Mouse (Mus musculus) liver, embryonic 12.5 days (tissue): ENCODE data around the gene Fam3a. TPM values are rescaled to one million over a fixed set of nuclear protein-coding genes. Genes with fewer than 3 reads are reported as not detected.
A peak's percentile ranks its signal among the peaks of the same experiment; 100 is the strongest.
"Not testable (repeated sequence)": the region's sequence is repeated elsewhere in the genome, so short reads cannot be mapped to it uniquely, and the experiment has no call there.

Experiments
- ATAC-seq: fragments of 200-750 bp; cut with Nextera tagmentation; 2 replicates; pipeline ENCODE4 v1.8.0; 2017; ENCODE audit warnings: moderate number of reproducible peaks, mild to moderate bottlenecking, moderate library complexity
- H3K27ac ChIP-seq: fragments of 300-500 bp; sonication (generic); 2 replicates; pipeline ENCODE4 v1.5.1; 2016; ENCODE audit warnings: mild to moderate bottlenecking
- H3K27me3 ChIP-seq: fragments of 300-500 bp; sonication (generic); replicated peaks from 2 replicates; pipeline ENCODE4 v1.6.1; 2016; ENCODE audit warnings: mild to moderate bottlenecking, moderate library complexity
- H3K36me3 ChIP-seq: fragments of 300-500 bp; sonication (generic); 2 replicates; pipeline ENCODE4 v1.6.1; 2016; ENCODE audit warnings: mild to moderate bottlenecking, moderate library complexity
- H3K4me1 ChIP-seq: fragments of 300-500 bp; sonication (generic); 2 replicates; pipeline ENCODE4 v1.6.1; 2016
- H3K4me2 ChIP-seq: fragments of 300-500 bp; sonication (generic); 2 replicates; pipeline ENCODE4 v1.6.1; 2016; ENCODE audit warnings: mild to moderate bottlenecking, moderate library complexity
- H3K4me3 ChIP-seq: fragments of 300-500 bp; sonication (generic); 2 replicates; pipeline ENCODE4 v1.5.1; 2016; ENCODE audit warnings: mild to moderate bottlenecking, moderate library complexity
- H3K9ac ChIP-seq: fragments of 300-500 bp; sonication (generic); 2 replicates; pipeline ENCODE4 v1.6.1; 2016; ENCODE audit warnings: mild to moderate bottlenecking, moderate library complexity
- H3K9me3 ChIP-seq: fragments of 300-500 bp; sonication (generic); replicated peaks from 2 replicates; pipeline ENCODE4 v1.6.1; 2016; ENCODE audit warnings: mild to moderate bottlenecking, moderate library complexity
- WGBS: fragments of 180-500 bp; shearing (Covaris S2); methylation state at CpG from one replicate; pipeline ENCODE4 v1.1.7; 2016; ENCODE audit not compliant: insufficient replicate concordance; 5-methylcytosine and 5-hydroxymethylcytosine counted together
- polyA plus RNA-seq: library from polyadenylated mRNA; unstranded; fragments of >200 nt; fragmentation: Nextera tagmentation; extraction: Ambion mirVana; gene quantifications from 2 replicates; pipeline ENCODE4 v1.2.1, GENCODE M21; 2016

Fam3a gene
- polyA plus RNA-seq, 1 experiment from 2014 or later, result 12.4 TPM

DNA sequence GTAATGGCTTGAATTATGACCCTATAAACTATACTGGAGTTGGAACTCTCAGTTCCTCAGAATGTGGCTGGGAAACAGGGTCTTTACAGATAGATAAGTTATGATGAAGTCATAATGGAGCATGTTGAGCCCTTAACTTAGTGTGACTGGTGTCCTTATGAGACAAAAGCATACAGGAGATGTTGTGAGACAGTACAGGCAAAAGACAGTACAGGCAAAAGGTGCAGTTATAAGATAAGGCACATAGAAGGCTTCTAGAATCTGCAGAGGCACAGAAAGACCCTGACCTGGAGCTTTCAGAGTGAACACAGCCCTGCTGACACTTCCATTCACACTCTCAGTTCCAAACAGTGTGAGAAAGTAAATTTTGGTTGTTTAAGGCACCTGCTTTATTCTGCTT, 4.9 kb downstream of the Fam3a start:
- H3K9ac ChIP-seq, result no peak overlapping the region
- no peaks in the 10 kb centered on the region for H3K27me3 ChIP-seq
- H3K4me1 ChIP-seq, result peaks cover 42% of the 10 kb centered on the region
- H3K27ac ChIP-seq, result peak overlapping the region; percentile 70
- H3K9me3 ChIP-seq, result no peaks in the 10 kb centered on the region
- peaks cover 22% of the 10 kb centered on the region for H3K36me3 ChIP-seq
- ATAC-seq, result peak; percentile 38; the same call in 1 of the 2 replicates
- H3K4me2 ChIP-seq, result peak overlapping the region; percentile 16; the same call in 1 of the 2 replicates
- H3K4me3 ChIP-seq, result no peak overlapping the region

DNA sequence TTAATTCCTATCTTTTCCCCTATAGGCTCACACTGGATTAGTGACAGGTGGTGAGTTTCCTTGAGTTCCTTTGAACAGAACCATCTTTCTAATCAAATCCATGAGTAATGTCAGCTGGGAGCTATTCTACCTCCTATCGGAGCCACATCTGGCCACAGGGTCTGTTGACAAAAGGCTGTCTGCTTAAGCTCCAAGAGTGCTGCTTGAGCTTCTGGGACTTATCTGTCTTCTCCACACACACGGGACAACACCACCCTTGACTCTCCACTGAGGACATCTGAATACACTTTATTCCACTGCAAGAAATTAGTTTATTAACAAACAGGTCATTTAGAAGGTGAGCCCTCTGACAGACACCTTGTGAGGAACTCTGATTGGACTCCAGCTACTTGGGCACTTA, 8.6 kb downstream of the Fam3a start:
- H3K36me3 ChIP-seq, result peaks cover 22% of the 10 kb centered on the region
- H3K9me3 ChIP-seq, result no peaks in the 10 kb centered on the region
- H3K27ac ChIP-seq, result peak overlapping the region; percentile 20; the same call in 1 of the 2 replicates
- no peak overlapping the region for H3K9ac ChIP-seq
- WGBS, result 30% methylated on average over 2 of the region's 2 CpGs
- H3K4me3 ChIP-seq, result no peak overlapping the region
- no peaks in the 10 kb centered on the region for H3K27me3 ChIP-seq
- peak overlapping the region; percentile 20 for H3K4me2 ChIP-seq
- peak; percentile 86 for ATAC-seq
- H3K4me1 ChIP-seq, result peaks cover 39% of the 10 kb centered on the region

DNA sequence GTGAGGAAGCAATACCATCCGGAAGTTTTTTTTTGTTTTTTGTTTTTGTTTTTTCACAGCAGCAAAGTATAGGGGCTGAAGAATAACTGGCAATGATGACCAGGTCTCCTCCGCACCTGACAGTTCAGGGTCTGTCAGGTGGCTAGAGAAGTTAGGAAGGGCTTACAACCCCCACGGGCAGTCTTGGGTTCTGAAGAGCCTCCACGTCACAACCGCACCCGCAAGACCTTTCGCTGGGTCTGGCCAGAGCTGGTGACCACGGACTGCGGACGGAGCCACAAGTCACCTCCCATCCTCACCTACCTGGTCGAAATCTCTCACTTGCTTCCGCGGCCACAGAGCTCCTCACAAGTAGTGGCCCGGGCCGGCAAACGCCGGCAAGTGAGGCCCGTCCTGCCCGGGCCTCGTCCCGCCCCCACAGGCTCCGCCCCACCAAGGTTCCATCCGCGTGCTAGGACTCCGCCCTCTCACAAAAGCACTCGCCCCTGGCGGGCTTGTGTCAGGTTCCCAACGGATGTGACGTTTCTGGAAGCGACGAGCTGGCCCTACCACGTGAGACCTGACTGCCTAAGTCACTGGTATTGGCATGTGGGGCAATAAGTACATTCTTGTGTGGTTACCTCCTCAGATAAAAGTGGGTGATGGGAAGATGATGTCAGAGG, 20.1 kb downstream of the Fam3a start, which contains the start of the genes Ubl4a and Slc10a3:
TSS of gene Ubl4a (minus strand) at position 331 of the 662 bp plus-strand sequence.
TSS of gene Slc10a3 (minus strand) at position 462 of the 662 bp plus-strand sequence.
- H3K9me3 ChIP-seq, result no peaks in the 10 kb centered on the region
- peak within 1 kb of the TSS; percentile 59 for H3K4me3 ChIP-seq
- no peaks in the 10 kb centered on the region for H3K27me3 ChIP-seq
- peak within 1 kb of the TSS; percentile 67 for H3K9ac ChIP-seq
- WGBS, result 13% methylated on average over 32 of the region's 32 CpGs
- peak within 1 kb of the TSS; percentile 71 for H3K4me2 ChIP-seq
- peaks cover 9% of the 10 kb centered on the region; the same call in 1 of the 2 replicates for H3K36me3 ChIP-seq
- H3K4me1 ChIP-seq, result peaks cover 27% of the 10 kb centered on the region
- peak within 1 kb of the TSS; percentile 56; the same call in 1 of the 2 replicates for H3K27ac ChIP-seq
- ATAC-seq, result peak; percentile 90

DNA sequence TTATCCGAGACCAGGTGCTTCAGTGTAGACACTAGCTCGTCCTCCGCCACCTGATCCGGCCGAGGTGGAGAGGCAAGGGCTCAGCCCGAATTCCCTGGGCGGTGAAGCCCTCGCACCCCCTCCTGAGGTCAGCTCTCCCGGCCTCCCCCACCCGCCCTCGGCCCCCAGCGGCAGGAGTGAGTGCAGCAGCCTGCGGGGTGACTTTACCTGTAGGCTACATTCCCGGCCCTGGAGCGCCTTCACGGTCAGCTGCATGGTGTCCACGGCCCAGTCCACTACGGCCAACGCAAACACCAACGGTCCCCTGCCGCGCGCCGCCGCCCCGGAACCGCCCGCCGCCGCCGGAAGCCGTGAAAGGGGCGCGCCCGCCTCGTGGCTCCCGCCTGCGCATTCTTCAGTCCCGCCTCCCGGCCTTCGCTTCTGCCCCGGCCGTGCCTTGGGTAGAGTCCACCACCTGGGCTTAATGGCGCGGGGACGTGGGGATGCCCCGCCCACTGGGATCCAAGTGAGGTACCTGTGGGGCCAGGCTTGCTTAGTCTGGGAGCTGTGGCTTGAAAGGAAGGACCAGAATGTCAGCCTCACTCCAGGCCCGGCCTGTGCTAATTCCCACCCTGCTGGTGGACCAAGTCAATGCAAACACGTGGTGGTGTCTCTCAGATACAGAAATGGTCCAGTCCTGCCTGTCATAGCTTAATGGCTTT, 24.7 kb downstream of the Fam3a start:
- peak; percentile 80 for ATAC-seq
- H3K9ac ChIP-seq, result peak overlapping the region; percentile 85
- no peaks in the 10 kb centered on the region for H3K9me3 ChIP-seq
- peaks cover 25% of the 10 kb centered on the region for H3K36me3 ChIP-seq
- peak overlapping the region; percentile 78 for H3K4me2 ChIP-seq
- H3K4me3 ChIP-seq, result peak overlapping the region; percentile 74
- H3K27ac ChIP-seq, result peak overlapping the region; percentile 77
- no peaks in the 10 kb centered on the region; the same call in 1 of the 2 replicates for H3K27me3 ChIP-seq
- peaks cover 42% of the 10 kb centered on the region for H3K4me1 ChIP-seq
- 14% methylated on average over 46 of the region's 49 CpGs for WGBS

DNA sequence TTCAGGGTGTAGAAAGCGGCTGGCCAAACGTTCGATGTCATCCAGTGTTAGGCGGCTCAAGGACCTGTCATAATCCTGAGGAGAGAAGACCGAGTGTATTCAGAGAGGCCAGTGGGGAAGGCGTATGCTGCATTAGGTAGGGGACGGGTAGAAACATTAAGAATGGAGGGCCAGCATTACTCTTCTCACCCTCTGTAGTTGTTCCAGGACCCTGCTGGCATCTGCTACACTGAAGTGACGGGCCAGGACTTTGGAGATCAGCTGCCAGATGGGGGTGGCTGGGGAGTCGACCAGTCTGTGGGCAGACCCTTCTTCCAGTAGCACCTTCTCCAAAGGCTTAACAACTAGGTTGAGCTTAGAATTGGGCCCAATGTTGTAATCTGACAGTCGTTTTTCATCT, 25.6 kb downstream of the Fam3a start:
- ATAC-seq, result no peak
- no peaks in the 10 kb centered on the region for H3K9me3 ChIP-seq
- H3K27me3 ChIP-seq, result no peaks in the 10 kb centered on the region; the same call in 1 of the 2 replicates
- peaks cover 38% of the 10 kb centered on the region for H3K4me1 ChIP-seq
- H3K36me3 ChIP-seq, result peaks cover 25% of the 10 kb centered on the region
- H3K27ac ChIP-seq, result peak overlapping the region; percentile 77
- H3K9ac ChIP-seq, result peak overlapping the region; percentile 85
- 56% methylated on average over 10 of the region's 10 CpGs for WGBS
- peak overlapping the region; percentile 78 for H3K4me2 ChIP-seq
- peak overlapping the region; percentile 74 for H3K4me3 ChIP-seq

DNA sequence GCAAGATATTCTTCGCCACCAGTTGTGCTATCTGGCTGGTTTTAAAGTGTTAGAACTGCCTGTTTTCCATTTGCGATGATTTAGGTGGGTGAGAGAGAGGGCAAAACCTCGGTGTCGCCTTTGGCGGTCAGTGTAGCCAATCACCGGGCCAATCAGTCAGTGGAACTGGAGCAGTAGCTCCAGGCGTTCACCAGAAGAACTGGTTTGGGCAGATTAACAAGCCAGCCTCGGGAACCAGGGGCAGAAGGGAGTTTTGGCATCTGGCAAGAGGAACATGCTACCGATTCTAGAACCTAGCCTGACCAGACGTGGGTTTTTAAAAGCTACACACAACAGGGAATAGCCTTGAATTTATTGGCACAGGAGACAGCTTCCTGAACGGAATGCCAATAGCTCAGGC, 33.9 kb downstream of the Fam3a start:
- Histone ChIP-seq H3K9ac (no peak overlapping the region), H3K27me3 (0 out of 2 replicates have a peak, but pooled peaks cover 7% of the 10 kb centered on the region), H3K9me3 (no peaks in the 10 kb centered on the region), H3K36me3 (no peaks in the 10 kb centered on the region), H3K27ac (no peak overlapping the region), H3K4me1 (no peaks in the 10 kb centered on the region), H3K4me2 (no peak overlapping the region), H3K4me3 (no peak overlapping the region)
- ATAC-seq, result no peak
- 36% methylated on average over 11 of the region's 11 CpGs for WGBS

DNA sequence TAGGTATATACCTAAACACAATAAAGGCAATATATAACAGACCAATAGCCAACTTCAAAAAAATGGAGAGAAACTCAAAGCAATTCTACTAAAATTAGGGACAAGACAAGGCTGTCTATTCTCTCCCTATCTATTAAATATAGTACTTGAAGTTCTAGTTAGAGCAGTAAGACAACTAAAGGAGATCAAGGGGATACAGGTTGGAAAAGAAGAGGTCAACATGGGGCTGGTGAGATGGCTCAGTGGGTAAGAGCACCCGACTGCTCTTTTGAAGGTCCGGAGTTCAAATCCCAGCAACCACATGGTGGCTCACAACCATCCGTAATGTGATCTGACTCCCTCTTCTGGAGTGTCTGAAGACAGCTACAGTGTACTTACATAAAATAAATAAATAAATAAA, 36.0 kb downstream of the Fam3a start:
- not testable (repeated sequence) for ATAC-seq, H3K27ac ChIP-seq, H3K27me3 ChIP-seq, H3K4me1 ChIP-seq, H3K4me2 ChIP-seq, H3K9me3 ChIP-seq, H3K36me3 ChIP-seq, H3K9ac ChIP-seq, H3K4me3 ChIP-seq
- 81% methylated on average over 3 of the region's 3 CpGs for WGBS

DNA sequence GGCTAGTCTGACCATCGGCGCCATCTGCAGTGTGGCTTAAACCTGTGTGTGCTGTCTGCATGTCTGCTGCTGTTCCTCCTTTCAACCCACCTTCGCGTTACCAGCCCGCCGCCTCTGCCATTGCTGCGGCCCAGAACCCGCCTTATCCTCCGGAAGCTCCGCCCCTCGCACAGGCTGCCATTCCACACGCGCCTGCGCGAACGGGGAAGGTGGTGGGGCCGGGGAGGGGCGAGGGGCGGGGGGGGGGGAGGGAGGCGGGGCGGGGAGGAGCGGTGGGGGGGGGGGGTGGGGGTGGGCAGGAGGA, 39.7 kb downstream of the Fam3a start, which contains the start of gene Lage3:
TSS of gene Lage3 (minus strand) at position 152 of the 304 bp plus-strand sequence.
- Histone ChIP-seq H3K9me3 (no peaks in the 10 kb centered on the region), H3K4me2 (peak within 1 kb of the TSS; percentile 74), H3K27me3 (no peaks in the 10 kb centered on the region), H3K36me3 (no peaks in the 10 kb centered on the region), H3K4me1 (peaks cover 4% of the 10 kb centered on the region; the same call in 1 of the 2 replicates), H3K27ac (peak within 1 kb of the TSS; percentile 30; the same call in 1 of the 2 replicates), H3K4me3 (peak within 1 kb of the TSS; percentile 65), H3K9ac (peak within 1 kb of the TSS; percentile 73)
- 8% methylated on average over 13 of the region's 22 CpGs for WGBS
- peak; percentile 79 for ATAC-seq

DNA sequence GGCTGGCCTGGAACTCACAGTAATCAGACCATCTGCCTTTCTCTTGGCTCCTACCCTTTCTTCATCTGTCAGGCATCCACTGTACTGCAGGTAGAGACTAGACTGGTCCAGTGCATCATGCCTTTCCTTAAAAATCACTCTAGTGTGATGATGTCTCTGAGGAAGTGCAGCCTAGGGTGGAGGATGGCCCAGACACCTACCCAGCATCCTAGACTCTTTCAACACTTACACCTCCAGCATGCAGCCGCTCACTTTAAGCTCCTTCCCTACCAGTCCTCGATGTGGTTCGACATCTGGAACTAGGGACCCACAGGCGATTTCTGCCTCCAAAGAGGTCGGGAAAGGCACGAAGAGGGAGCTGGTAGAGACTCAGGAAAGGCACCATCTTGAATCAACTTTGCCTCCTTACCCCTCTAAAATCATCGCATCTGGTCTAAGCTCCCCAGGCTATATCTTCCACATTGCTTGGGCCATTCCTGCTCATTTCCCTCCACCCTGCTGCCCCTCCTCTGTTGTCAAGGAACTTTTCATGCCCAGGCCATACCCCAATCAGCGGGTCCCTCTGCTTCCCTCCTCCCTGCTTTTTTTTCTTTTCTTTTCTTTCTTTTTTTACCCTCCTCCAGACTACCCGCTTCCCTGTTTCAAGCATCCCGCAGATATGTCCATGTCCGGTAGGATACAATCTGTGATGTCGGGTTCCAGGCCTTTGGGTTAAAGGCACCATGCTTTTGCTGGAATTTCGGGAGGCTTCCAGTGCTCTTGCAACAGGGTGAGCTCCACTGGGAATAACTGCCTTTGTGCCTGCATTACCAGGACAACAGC, 40.2 kb downstream of the Fam3a start:
- Histone ChIP-seq H3K4me1 (peaks cover 4% of the 10 kb centered on the region; the same call in 1 of the 2 replicates), H3K27me3 (no peaks in the 10 kb centered on the region), H3K9me3 (no peaks in the 10 kb centered on the region), H3K4me2 (peak overlapping the region; percentile 74), H3K27ac (peak overlapping the region; percentile 30; the same call in 1 of the 2 replicates), H3K4me3 (peak overlapping the region; percentile 65), H3K36me3 (no peaks in the 10 kb centered on the region), H3K9ac (peak overlapping the region; percentile 73)
- 19% methylated on average over 13 of the region's 13 CpGs for WGBS
- peak; percentile 55 for ATAC-seq
